Mouse (Mus musculus) forebrain, postnatal 0 days (tissue): ENCODE data around the gene Strn4. TPM values are rescaled to one million over a fixed set of nuclear protein-coding genes. Genes with fewer than 3 reads are reported as not detected.

Source experiments
- ATAC-seq: fragments of 200-750 bp; cut with Nextera tagmentation; 2 replicates; pipeline ENCODE4 v1.8.0; 2017; ENCODE audit warnings: mild to moderate bottlenecking, moderate library complexity
- DNase-seq: peaks from one replicate; pipeline ENCODE4 v3.0.0-alpha.2; 2015
- H3K27ac ChIP-seq: fragments of 300-500 bp; sonication (generic); 2 replicates; pipeline ENCODE4 v1.5.1; 2014; ENCODE audit warnings: low read depth, mild to moderate bottlenecking, antibody characterized with exemption, low read length, moderate library complexity, mixed read lengths
- H3K27me3 ChIP-seq: fragments of 300-500 bp; sonication (generic); 2 replicates; pipeline ENCODE4 v1.6.1; 2014; ENCODE audit warnings: mild to moderate bottlenecking, low read length, mixed read lengths; ENCODE audit not compliant: insufficient read depth
- H3K36me3 ChIP-seq: fragments of 300-500 bp; sonication (generic); 2 replicates; pipeline ENCODE4 v1.6.1; 2014; ENCODE audit warnings: mild to moderate bottlenecking, moderate library complexity; ENCODE audit not compliant: insufficient read depth
- H3K4me1 ChIP-seq: fragments of 300-500 bp; sonication (generic); 2 replicates; pipeline ENCODE4 v1.6.1; 2014; ENCODE audit warnings: antibody characterized with exemption; ENCODE audit not compliant: insufficient read depth
- H3K4me2 ChIP-seq: fragments of 300-500 bp; sonication (generic); 2 replicates; pipeline ENCODE4 v1.6.1; 2014; ENCODE audit warnings: low read depth, mild to moderate bottlenecking, moderate library complexity
- H3K4me3 ChIP-seq: fragments of 300-500 bp; sonication (generic); 2 replicates; pipeline ENCODE4 v1.5.1; 2014; ENCODE audit warnings: low read depth, low read length, mixed read lengths
- H3K9ac ChIP-seq: fragments of 300-500 bp; sonication (generic); 2 replicates; pipeline ENCODE4 v1.6.1; 2014; ENCODE audit warnings: mild to moderate bottlenecking
- H3K9me3 ChIP-seq: fragments of 300-500 bp; sonication (generic); 2 replicates; pipeline ENCODE4 v1.6.1; 2016; ENCODE audit warnings: low read length
- CTCF ChIP-seq: sonication (generic); IDR thresholded peaks from 2 replicates; pipeline ENCODE4 v1.5.1; 2016; ENCODE audit warnings: antibody characterized with exemption, control low read depth, low read depth
- WGBS: fragments of 180-500 bp; shearing (Covaris S2); extraction: QIAGEN DNeasy Blood & Tissue Kit; methylation state at CpG from one replicate; pipeline ENCODE4 v1.1.7; 2014; 5-methylcytosine and 5-hydroxymethylcytosine counted together
- polyA plus RNA-seq: library from polyadenylated mRNA; unstranded; fragments of >200 nt; fragmentation: Nextera tagmentation; extraction: Ambion mirVana; gene quantifications from 2 replicates; pipeline ENCODE4 v1.2.1, GENCODE M21; 2015
- total RNA-seq: library from RNA; depleted of rRNA; stranded (reverse); fragments of >200 nt; gene quantifications from 2 replicates; pipeline ENCODE4 v1.2.3, GENCODE M21; 2014; rRNA removed

The Strn4 gene
- total and polyA plus RNA-seq, 2 experiments from 2014 or later: 168 to 243 TPM

GRCm38 (mm10) chr7:16880615-16881014, 64.9 kb downstream of the Strn4 start:
- H3K36me3 ChIP-seq: peaks cover 12% of the 10 kb centered on the region; the same call in 1 of the 2 replicates
- no peak overlapping the region for H3K4me3 ChIP-seq
- DNase-seq (no peak), ATAC-seq (no peak)
- H3K4me1 ChIP-seq: peaks cover 7% of the 10 kb centered on the region; the same call in 1 of the 2 replicates
- 24% methylated on average over 5 of the region's 5 CpGs for WGBS
- no peak overlapping the region for H3K4me2 ChIP-seq
- no peaks in the 10 kb centered on the region for H3K9me3 ChIP-seq
- H3K27ac ChIP-seq: no peak overlapping the region
- no peak overlapping the region for H3K9ac ChIP-seq
- peaks cover 14% of the 10 kb centered on the region for H3K27me3 ChIP-seq
- no peak for TF ChIP-seq CTCF

- 92% methylated on average over 6 of the region's 6 CpGs for WGBS
- peaks cover 14% of the 10 kb centered on the region for H3K27me3 ChIP-seq
- no peak overlapping the region for H3K9ac ChIP-seq
- H3K9me3 ChIP-seq: no peaks in the 10 kb centered on the region
- H3K36me3 ChIP-seq: peaks cover 25% of the 10 kb centered on the region
- H3K4me3 ChIP-seq: no peak overlapping the region
- no peak for TF ChIP-seq CTCF
- no peak for ATAC-seq
- no peak overlapping the region for H3K27ac ChIP-seq
- no peak overlapping the region for H3K4me2 ChIP-seq
- H3K4me1 ChIP-seq: no peaks in the 10 kb centered on the region
- DNase-seq: no peak
Observed at GRCm38 (mm10) chr7:16883162-16883561, 67.5 kb downstream of the Strn4 start.

GRCm38 (mm10) chr7:16884334-16884733, 68.6 kb downstream of the Strn4 start:
- ATAC-seq (no peak), DNase-seq (no peak)
- Histone ChIP-seq H3K9ac (no peak overlapping the region), H3K27ac (no peak overlapping the region), H3K36me3 (peaks cover 25% of the 10 kb centered on the region), H3K9me3 (no peaks in the 10 kb centered on the region), H3K4me1 (no peaks in the 10 kb centered on the region), H3K4me3 (no peak overlapping the region), H3K27me3 (peaks cover 14% of the 10 kb centered on the region), H3K4me2 (no peak overlapping the region)
- no peak for TF ChIP-seq CTCF
- 75% methylated on average over 4 of the region's 4 CpGs for WGBS

DNA sequence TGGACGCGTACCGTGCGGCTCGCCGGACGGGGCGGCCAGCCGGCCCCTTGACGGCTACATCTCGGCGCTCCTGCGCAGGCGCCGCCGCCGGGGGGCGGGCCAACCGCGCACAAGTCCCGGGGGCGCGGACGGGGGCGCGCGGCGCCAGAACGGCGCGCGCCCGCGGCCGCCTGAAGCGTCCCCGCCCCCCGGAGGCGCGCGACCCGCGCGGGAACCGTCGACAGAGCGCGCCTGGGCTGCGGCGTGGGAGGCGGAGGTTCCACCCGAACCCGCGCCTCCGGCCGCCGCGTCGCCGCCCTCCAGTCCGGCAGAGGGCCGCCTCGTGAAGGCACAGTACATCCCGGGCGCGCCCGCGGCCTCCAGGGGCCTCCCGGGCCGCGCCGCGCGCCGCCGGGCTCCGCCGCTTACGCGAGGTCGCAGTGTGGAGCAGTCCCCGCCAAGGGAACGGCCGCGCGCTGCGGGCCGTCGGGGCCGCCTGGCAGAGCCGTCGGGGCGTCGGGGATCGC, 69.6 kb downstream of the Strn4 start:
- peaks cover 25% of the 10 kb centered on the region for H3K36me3 ChIP-seq
- no peak for TF ChIP-seq CTCF
- DNase-seq (peak; percentile 68), ATAC-seq (peak; percentile 53; the same call in 1 of the 2 replicates)
- H3K4me3 ChIP-seq: peak overlapping the region; percentile 30
- peaks cover 14% of the 10 kb centered on the region for H3K27me3 ChIP-seq
- H3K4me2 ChIP-seq: peak overlapping the region; percentile 32
- H3K4me1 ChIP-seq: no peaks in the 10 kb centered on the region
- H3K9ac ChIP-seq: no peak overlapping the region
- H3K9me3 ChIP-seq: no peaks in the 10 kb centered on the region
- WGBS: 16% methylated on average over 83 of the region's 95 CpGs
- H3K27ac ChIP-seq: no peak overlapping the region

DNA sequence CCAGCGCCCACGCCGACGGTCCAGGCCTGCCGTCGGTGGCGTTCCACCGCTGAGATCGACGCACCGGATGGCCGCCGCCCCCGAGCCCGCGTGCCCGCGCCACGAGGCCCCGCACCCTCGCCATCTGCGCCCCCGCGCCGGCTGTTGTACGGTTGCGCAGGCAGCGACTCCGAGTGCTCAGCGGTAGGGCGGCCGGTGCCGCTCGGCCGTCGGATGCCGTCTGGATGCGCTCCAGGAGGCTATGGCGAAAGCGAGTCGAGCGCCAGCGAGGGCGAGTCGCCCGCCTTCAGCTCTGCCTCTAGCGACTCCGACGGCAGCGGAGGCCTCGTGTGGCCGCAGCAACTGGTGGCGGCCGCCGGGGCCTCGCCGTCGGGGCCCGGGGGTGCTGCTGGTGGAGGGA, 70.2 kb downstream of the Strn4 start:
- no peak for TF ChIP-seq CTCF
- Histone ChIP-seq H3K36me3 (peaks cover 25% of the 10 kb centered on the region), H3K4me3 (peak overlapping the region; percentile 30; the same call in 1 of the 2 replicates), H3K4me1 (no peaks in the 10 kb centered on the region), H3K9me3 (no peaks in the 10 kb centered on the region), H3K9ac (no peak overlapping the region), H3K27me3 (peaks cover 14% of the 10 kb centered on the region), H3K4me2 (peak overlapping the region; percentile 32; the same call in 1 of the 2 replicates), H3K27ac (no peak overlapping the region)
- ATAC-seq: peak; percentile 7; the same call in 1 of the 2 replicates
- 50% methylated on average over 56 of the region's 59 CpGs for WGBS
- DNase-seq: no peak

Other genes starting within 250 kb of the Strn4 start
- gene Arhgap35, start 200.9 kb upstream of the Strn4 start, total RNA-seq: 133 and 149 TPM in 2 replicates
- 20.6 and 27.0 TPM in 2 replicates for gene Arhgap35, start 200.9 kb upstream of the Strn4 start, polyA plus RNA-seq
- not detected in 2 replicates for gene Ceacam15, start 140.2 kb upstream of the Strn4 start, total RNA-seq
- not detected in 2 replicates for gene Ceacam15, start 140.2 kb upstream of the Strn4 start, polyA plus RNA-seq
- gene Ceacam9, start 94.0 kb upstream of the Strn4 start, total RNA-seq: not detected in 2 replicates
- gene Ceacam9, start 94.0 kb upstream of the Strn4 start, polyA plus RNA-seq: 0.13 and 0.18 TPM in 2 replicates
- gene Ap2s1, start 77.5 kb upstream of the Strn4 start, total RNA-seq: 519 and 565 TPM in 2 replicates
- gene Ap2s1, start 77.5 kb upstream of the Strn4 start, polyA plus RNA-seq: 566 and 578 TPM in 2 replicates
- 6.3 and 9.3 TPM in 2 replicates for gene Slc1a5, start 34.5 kb upstream of the Strn4 start, total RNA-seq
- 7.2 and 7.5 TPM in 2 replicates for gene Slc1a5, start 34.5 kb upstream of the Strn4 start, polyA plus RNA-seq
- 40.0 and 54.6 TPM in 2 replicates for gene Fkrp, start 843 bp downstream of the Strn4 start, total RNA-seq
- 31.7 and 37.8 TPM in 2 replicates for gene Fkrp, start 843 bp downstream of the Strn4 start, polyA plus RNA-seq
- gene Prkd2, start 27.0 kb downstream of the Strn4 start, total RNA-seq: 2.9 and 3.9 TPM in 2 replicates
- gene Prkd2, start 27.0 kb downstream of the Strn4 start, polyA plus RNA-seq: 2.7 and 4.0 TPM in 2 replicates
- gene Dact3, start 59.4 kb downstream of the Strn4 start, total RNA-seq: 69.0 and 70.3 TPM in 2 replicates
- gene Dact3, start 59.4 kb downstream of the Strn4 start, polyA plus RNA-seq: 7.8 and 8.6 TPM in 2 replicates
- not detected in 2 replicates for gene Gng8, start 75.9 kb downstream of the Strn4 start, total RNA-seq
- gene Gng8, start 75.9 kb downstream of the Strn4 start, polyA plus RNA-seq: 9.3 and 16.4 TPM in 2 replicates
- 0.15 TPM in 1 of 2 replicates, not detected in the other for gene Ptgir, start 90.6 kb downstream of the Strn4 start, total RNA-seq
- gene Ptgir, start 90.6 kb downstream of the Strn4 start, polyA plus RNA-seq: 0.08 and 0.09 TPM in 2 replicates
- 1,323 and 1,444 TPM in 2 replicates for gene Calm3, start 108.2 kb downstream of the Strn4 start, total RNA-seq
- gene Calm3, start 108.2 kb downstream of the Strn4 start, polyA plus RNA-seq: 403 and 424 TPM in 2 replicates
- gene Pnmal2, start 128.8 kb downstream of the Strn4 start, total RNA-seq: 98.9 and 133 TPM in 2 replicates
- gene Pnmal2, start 128.8 kb downstream of the Strn4 start, polyA plus RNA-seq: 87.5 and 134 TPM in 2 replicates
- 53.4 and 64.8 TPM in 2 replicates for gene Pnmal1, start 143.8 kb downstream of the Strn4 start, total RNA-seq
- 51.1 and 61.5 TPM in 2 replicates for gene Pnmal1, start 143.8 kb downstream of the Strn4 start, polyA plus RNA-seq
- 34.9 and 40.0 TPM in 2 replicates for gene Gm42372, start 167.2 kb downstream of the Strn4 start, total RNA-seq
- 4.0 and 5.9 TPM in 2 replicates for gene Gm42372, start 167.2 kb downstream of the Strn4 start, polyA plus RNA-seq
- 4.0 and 5.2 TPM in 2 replicates for gene Ccdc8, start 176.8 kb downstream of the Strn4 start, total RNA-seq
- 1.5 and 2.0 TPM in 2 replicates for gene Ccdc8, start 176.8 kb downstream of the Strn4 start, polyA plus RNA-seq
- gene Ppp5c, start 212.0 kb downstream of the Strn4 start, total RNA-seq: 56.6 and 65.7 TPM in 2 replicates
- 129 and 137 TPM in 2 replicates for gene Ppp5c, start 212.0 kb downstream of the Strn4 start, polyA plus RNA-seq
- 7.2 and 12.2 TPM in 2 replicates for gene Hif3a, start 246.5 kb downstream of the Strn4 start, total RNA-seq
- 1.1 and 2.0 TPM in 2 replicates for gene Hif3a, start 246.5 kb downstream of the Strn4 start, polyA plus RNA-seq